Mouse (Mus musculus): ENCODE results near the gene Rnf8. TPM values are rescaled to one million over a fixed set of nuclear protein-coding genes. Genes with fewer than 3 reads are reported as not detected.

Gene Rnf8
- 82.0 and 82.5 TPM in 2 replicates for polyA plus RNA-seq (2015; fragmentation: Nextera tagmentation; extraction: Ambion mirVana)

GRCm38 (mm10) chr17:29614115-29615023 is at the start of gene Rnf8, which contains the start of gene Gm28043:
TSS of gene Rnf8 (plus strand) at chr17:29614790.
TSS of gene Gm28043 (plus strand) at chr17:29614876.
- Histone ChIP-seq H3K36me3 (ENCODE audit: control insufficient read depth, insufficient read depth, low read length) (no peaks in the 10 kb centered on the region), H3K4me3 (ENCODE audit: low read length) (peak within 1 kb of the TSS; percentile 97), H3K9me3 (ENCODE audit: control insufficient read depth, low read length) (no peaks in the 10 kb centered on the region), H3K27ac (ENCODE audit: low read depth, low read length) (peak within 1 kb of the TSS; percentile 92), H3K9ac (ENCODE audit: low read depth, low read length) (peak within 1 kb of the TSS; percentile 99), H3K4me2 (ENCODE audit: low read length) (peak within 1 kb of the TSS; percentile 92), H3K4me1 (ENCODE audit: control insufficient read depth, insufficient read depth, low read depth, low read length) (peaks cover 25% of the 10 kb centered on the region), H3K27me3 (replicated peaks; ENCODE audit: control insufficient read depth, insufficient read depth, low read length) (no peaks in the 10 kb centered on the region)
- ATAC-seq = peak; percentile 95
- 2% methylated on average over 52 of the region's 52 CpGs for WGBS

DNA sequence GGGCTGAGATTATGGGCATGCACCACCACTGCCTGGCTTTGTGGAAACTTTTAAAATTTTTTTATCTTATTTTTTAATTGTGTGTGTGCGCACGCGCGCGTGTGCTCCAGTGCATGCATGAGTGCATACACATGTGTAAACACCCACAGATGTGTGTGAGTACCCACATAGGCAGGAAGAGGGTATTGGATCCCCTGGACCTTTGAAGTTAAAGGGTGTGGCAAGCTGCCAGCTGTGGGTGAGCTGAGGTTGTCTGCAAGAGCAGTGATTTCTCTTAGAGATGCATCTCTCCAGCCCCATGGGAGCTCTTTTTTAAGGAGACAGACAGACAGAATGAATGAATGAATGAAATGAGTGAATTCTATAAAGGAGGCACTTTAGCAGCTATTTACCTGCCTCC is 49.1 kb upstream of the Rnf8 start:
- Histone ChIP-seq H3K36me3 (ENCODE audit: control insufficient read depth, insufficient read depth, low read length) (peaks cover 9% of the 10 kb centered on the region), H3K27me3 (replicated peaks; ENCODE audit: control insufficient read depth, insufficient read depth, low read length) (no peaks in the 10 kb centered on the region), H3K27ac (ENCODE audit: low read depth, low read length) (no peak overlapping the region), H3K9me3 (ENCODE audit: control insufficient read depth, low read length) (no peaks in the 10 kb centered on the region), H3K4me2 (ENCODE audit: low read length) (no peak overlapping the region), H3K4me3 (ENCODE audit: low read length) (no peak overlapping the region), H3K9ac (ENCODE audit: low read depth, low read length) (no peak overlapping the region), H3K4me1 (ENCODE audit: control insufficient read depth, insufficient read depth, low read depth, low read length) (no peaks in the 10 kb centered on the region)
- 97% methylated on average over 5 of the region's 5 CpGs for WGBS
- no peak for ATAC-seq

- Histone ChIP-seq H3K27me3 (replicated peaks; ENCODE audit: control insufficient read depth, insufficient read depth, low read length) (no peaks in the 10 kb centered on the region), H3K36me3 (ENCODE audit: control insufficient read depth, insufficient read depth, low read length) (peaks cover 27% of the 10 kb centered on the region), H3K4me1 (ENCODE audit: control insufficient read depth, insufficient read depth, low read depth, low read length) (no peaks in the 10 kb centered on the region), H3K27ac (ENCODE audit: low read depth, low read length) (no peak overlapping the region), H3K4me2 (ENCODE audit: low read length) (no peak overlapping the region), H3K9ac (ENCODE audit: low read depth, low read length) (no peak overlapping the region), H3K9me3 (ENCODE audit: control insufficient read depth, low read length) (no peaks in the 10 kb centered on the region), H3K4me3 (ENCODE audit: low read length) (no peak overlapping the region)
- WGBS = 92% methylated on average over 15 of the region's 15 CpGs
- ATAC-seq = no peak
These were observed 46.2 kb upstream of the Rnf8 start for GRCm38 (mm10) chr17:29568435-29568834.

GRCm38 (mm10) chr17:29569831-29570230 is 44.8 kb upstream of the Rnf8 start:
- Histone ChIP-seq H3K36me3 (ENCODE audit: control insufficient read depth, insufficient read depth, low read length) (peaks cover 29% of the 10 kb centered on the region), H3K4me1 (ENCODE audit: control insufficient read depth, insufficient read depth, low read depth, low read length) (no peaks in the 10 kb centered on the region), H3K4me2 (ENCODE audit: low read length) (no peak overlapping the region), H3K9ac (ENCODE audit: low read depth, low read length) (no peak overlapping the region), H3K27me3 (replicated peaks; ENCODE audit: control insufficient read depth, insufficient read depth, low read length) (no peaks in the 10 kb centered on the region), H3K27ac (ENCODE audit: low read depth, low read length) (no peak overlapping the region), H3K4me3 (ENCODE audit: low read length) (no peak overlapping the region), H3K9me3 (ENCODE audit: control insufficient read depth, low read length) (no peaks in the 10 kb centered on the region)
- 78% methylated on average over 6 of the region's 6 CpGs for WGBS
- no peak for ATAC-seq

GRCm38 (mm10) chr17:29579579-29580126 is 34.9 kb upstream of the Rnf8 start:
- 88% methylated on average over 4 of the region's 4 CpGs for WGBS
- no peak overlapping the region for H3K4me3 ChIP-seq (ENCODE audit: low read length)
- H3K4me1 ChIP-seq (ENCODE audit: control insufficient read depth, insufficient read depth, low read depth, low read length) = no peaks in the 10 kb centered on the region
- H3K4me2 ChIP-seq (ENCODE audit: low read length) = no peak overlapping the region
- H3K9ac ChIP-seq (ENCODE audit: low read depth, low read length) = no peak overlapping the region
- H3K27ac ChIP-seq (ENCODE audit: low read depth, low read length) = no peak overlapping the region
- no peaks in the 10 kb centered on the region for H3K27me3 ChIP-seq (replicated peaks; ENCODE audit: control insufficient read depth, insufficient read depth, low read length)
- peaks cover 14% of the 10 kb centered on the region for H3K36me3 ChIP-seq (ENCODE audit: control insufficient read depth, insufficient read depth, low read length)
- ATAC-seq = no peak
- H3K9me3 ChIP-seq (ENCODE audit: control insufficient read depth, low read length) = no peaks in the 10 kb centered on the region

DNA sequence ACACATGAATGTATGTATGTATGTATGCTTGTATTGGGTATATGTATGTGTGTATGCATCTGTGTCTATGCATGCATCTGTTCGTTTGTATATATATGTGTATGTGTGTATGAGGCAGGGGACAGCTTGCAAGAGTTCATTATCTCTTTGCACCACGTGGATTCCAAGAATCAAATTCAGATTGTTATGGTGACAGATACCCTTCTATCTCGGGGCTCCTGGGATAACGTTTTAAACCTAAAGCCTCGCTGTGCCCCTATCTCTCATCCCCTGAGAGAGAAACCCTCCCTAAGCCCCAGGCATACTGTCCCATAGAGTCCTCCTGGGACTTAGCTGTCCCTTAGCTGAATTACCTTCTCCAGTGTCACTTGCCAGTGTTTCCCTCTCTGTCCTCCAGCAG is 31.0 kb upstream of the Rnf8 start:
- Histone ChIP-seq H3K27me3 (replicated peaks; ENCODE audit: control insufficient read depth, insufficient read depth, low read length) (no peaks in the 10 kb centered on the region), H3K9ac (ENCODE audit: low read depth, low read length) (no peak overlapping the region), H3K27ac (ENCODE audit: low read depth, low read length) (no peak overlapping the region), H3K36me3 (ENCODE audit: control insufficient read depth, insufficient read depth, low read length) (peaks cover 10% of the 10 kb centered on the region), H3K4me1 (ENCODE audit: control insufficient read depth, insufficient read depth, low read depth, low read length) (no peaks in the 10 kb centered on the region), H3K4me2 (ENCODE audit: low read length) (no peak overlapping the region), H3K4me3 (ENCODE audit: low read length) (no peak overlapping the region), H3K9me3 (ENCODE audit: control insufficient read depth, low read length) (no peaks in the 10 kb centered on the region)
- 89% methylated on average over 5 of the region's 5 CpGs for WGBS
- ATAC-seq = no peak

DNA sequence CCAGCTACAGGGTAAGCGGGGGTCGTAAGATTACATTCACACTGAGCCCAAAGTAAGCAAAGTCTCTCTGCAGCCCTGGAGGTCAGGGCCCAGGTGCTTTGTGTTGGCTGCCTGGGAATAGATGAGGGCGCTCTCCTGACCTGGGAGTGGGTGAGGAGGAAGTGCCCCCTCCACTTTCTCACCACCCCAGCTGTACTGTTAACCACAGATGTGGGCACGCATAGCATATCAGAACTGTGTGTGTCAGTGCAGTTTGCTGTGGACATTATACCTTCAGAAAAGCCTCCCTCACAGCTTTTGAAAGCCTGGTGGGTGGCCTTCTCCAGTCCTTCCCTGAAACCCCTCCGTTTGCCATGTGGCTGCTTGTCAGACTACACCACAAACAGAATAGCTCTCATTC is 30.3 kb upstream of the Rnf8 start:
- H3K4me3 ChIP-seq (ENCODE audit: low read length) = no peak overlapping the region
- no peak overlapping the region for H3K27ac ChIP-seq (ENCODE audit: low read depth, low read length)
- H3K9ac ChIP-seq (ENCODE audit: low read depth, low read length) = no peak overlapping the region
- H3K4me1 ChIP-seq (ENCODE audit: control insufficient read depth, insufficient read depth, low read depth, low read length) = peaks cover 4% of the 10 kb centered on the region
- no peaks in the 10 kb centered on the region for H3K27me3 ChIP-seq (replicated peaks; ENCODE audit: control insufficient read depth, insufficient read depth, low read length)
- no peaks in the 10 kb centered on the region for H3K9me3 ChIP-seq (ENCODE audit: control insufficient read depth, low read length)
- no peak for ATAC-seq
- WGBS = 84% methylated on average over 5 of the region's 5 CpGs
- no peak overlapping the region for H3K4me2 ChIP-seq (ENCODE audit: low read length)
- peaks cover 5% of the 10 kb centered on the region for H3K36me3 ChIP-seq (ENCODE audit: control insufficient read depth, insufficient read depth, low read length)

- no peak overlapping the region for H3K9ac ChIP-seq (ENCODE audit: low read depth, low read length)
- WGBS = 62% methylated on average over 3 of the region's 3 CpGs
- peaks cover 1% of the 10 kb centered on the region for H3K36me3 ChIP-seq (ENCODE audit: control insufficient read depth, insufficient read depth, low read length)
These were observed 29.9 kb upstream of the Rnf8 start for GRCm38 (mm10) chr17:29584737-29585136.

GRCm38 (mm10) chr17:29585446-29585845 is 29.1 kb upstream of the Rnf8 start:
- H3K36me3 ChIP-seq (ENCODE audit: control insufficient read depth, insufficient read depth, low read length) = no peaks in the 10 kb centered on the region; the same call in 1 of the 2 replicates
- H3K9me3 ChIP-seq (ENCODE audit: control insufficient read depth, low read length) = no peaks in the 10 kb centered on the region
- WGBS = 88% methylated on average over 6 of the region's 6 CpGs
- no peak overlapping the region for H3K9ac ChIP-seq (ENCODE audit: low read depth, low read length)
- H3K4me2 ChIP-seq (ENCODE audit: low read length) = no peak overlapping the region
- H3K27ac ChIP-seq (ENCODE audit: low read depth, low read length) = no peak overlapping the region
- H3K4me3 ChIP-seq (ENCODE audit: low read length) = no peak overlapping the region
- no peak for ATAC-seq
- H3K27me3 ChIP-seq (replicated peaks; ENCODE audit: control insufficient read depth, insufficient read depth, low read length) = no peaks in the 10 kb centered on the region
- H3K4me1 ChIP-seq (ENCODE audit: control insufficient read depth, insufficient read depth, low read depth, low read length) = peaks cover 10% of the 10 kb centered on the region

More at GRCm38 (mm10) chr17:29584737-29585136, 29.9 kb upstream of the Rnf8 start:
- no peaks in the 10 kb centered on the region for H3K9me3 ChIP-seq (ENCODE audit: control insufficient read depth, low read length)
- H3K4me2 ChIP-seq (ENCODE audit: low read length) = no peak overlapping the region
- no peak for ATAC-seq
- H3K27ac ChIP-seq (ENCODE audit: low read depth, low read length) = no peak overlapping the region
- H3K4me3 ChIP-seq (ENCODE audit: low read length) = no peak overlapping the region
- no peaks in the 10 kb centered on the region for H3K27me3 ChIP-seq (replicated peaks; ENCODE audit: control insufficient read depth, insufficient read depth, low read length)
- H3K4me1 ChIP-seq (ENCODE audit: control insufficient read depth, insufficient read depth, low read depth, low read length) = peaks cover 8% of the 10 kb centered on the region

Measured in hindbrain, embryonic 16.5 days (tissue).